Mouse (Mus musculus) embryonic facial prominence, embryonic 11.5 days (tissue): ENCODE results near the gene Mast2. TPM values are rescaled to one million over a fixed set of nuclear protein-coding genes. Genes with fewer than 3 reads are reported as not detected.

Experiments
- ATAC-seq: fragments of 200-750 bp; cut with Nextera tagmentation; replicated peaks from 2 replicates; pipeline ENCODE4 v1.8.0; 2017; ENCODE audit warnings: low read depth; ENCODE audit not compliant: insufficient number of reproducible peaks, low FRiP score, low TSS enrichment
- DNase-seq: peaks from one replicate; pipeline ENCODE4 v3.0.0-alpha.2; 2015; ENCODE audit warnings: low spot score
- H3K27ac ChIP-seq: fragments of 300-500 bp; sonication (generic); replicated peaks from 2 replicates; pipeline ENCODE4 v1.5.1; 2014; ENCODE audit warnings: mild to moderate bottlenecking, low read depth, low read length, control low read depth
- H3K27me3 ChIP-seq: fragments of 300-500 bp; sonication (generic); 2 replicates; pipeline ENCODE4 v1.6.1; 2014; ENCODE audit warnings: mild to moderate bottlenecking, low read length, moderate library complexity, mixed read lengths; ENCODE audit not compliant: control insufficient read depth, insufficient read depth
- H3K36me3 ChIP-seq: fragments of 300-500 bp; sonication (generic); replicated peaks from 2 replicates; pipeline ENCODE4 v1.6.1; 2014; ENCODE audit warnings: low read depth, mild to moderate bottlenecking, low read length, moderate library complexity, mixed read lengths; ENCODE audit not compliant: control insufficient read depth, insufficient read depth
- H3K4me1 ChIP-seq: fragments of 300-500 bp; sonication (generic); 2 replicates; pipeline ENCODE4 v1.6.1; 2014; ENCODE audit warnings: low read length, mixed read lengths; ENCODE audit not compliant: control insufficient read depth, insufficient read depth
- H3K4me2 ChIP-seq: fragments of 300-500 bp; sonication (generic); 2 replicates; pipeline ENCODE4 v1.6.1; 2014; ENCODE audit warnings: low read depth, mild to moderate bottlenecking, control low read depth, low read length, moderate library complexity
- H3K4me3 ChIP-seq: fragments of 300-500 bp; sonication (generic); 2 replicates; pipeline ENCODE4 v1.5.1; 2014; ENCODE audit warnings: low read depth, low read length, control low read depth
- H3K9ac ChIP-seq: fragments of 300-500 bp; sonication (generic); replicated peaks from 2 replicates; pipeline ENCODE4 v1.6.1; 2014; ENCODE audit warnings: mild to moderate bottlenecking, control low read depth, low read length
- H3K9me3 ChIP-seq: fragments of 300-500 bp; sonication (generic); replicated peaks from 2 replicates; pipeline ENCODE4 v1.6.1; 2016; ENCODE audit warnings: mild to moderate bottlenecking, low read length, inconsistent platforms, mixed read lengths; ENCODE audit not compliant: control insufficient read depth
- WGBS: fragments of 180-500 bp; shearing (Covaris S2); extraction: QIAGEN DNeasy Blood & Tissue Kit; methylation state at CpG from one replicate; pipeline ENCODE4 v1.1.7; 2014; 5-methylcytosine and 5-hydroxymethylcytosine counted together
- polyA plus RNA-seq: library from polyadenylated mRNA; unstranded; fragments of >200 nt; fragmentation: Nextera tagmentation; extraction: Ambion mirVana; gene quantifications from 2 replicates; pipeline ENCODE4 v1.2.1, GENCODE M21; 2014

The Mast2 gene
- polyA plus RNA-seq, 1 experiment from 2014 or later: 33.6 TPM

DNA sequence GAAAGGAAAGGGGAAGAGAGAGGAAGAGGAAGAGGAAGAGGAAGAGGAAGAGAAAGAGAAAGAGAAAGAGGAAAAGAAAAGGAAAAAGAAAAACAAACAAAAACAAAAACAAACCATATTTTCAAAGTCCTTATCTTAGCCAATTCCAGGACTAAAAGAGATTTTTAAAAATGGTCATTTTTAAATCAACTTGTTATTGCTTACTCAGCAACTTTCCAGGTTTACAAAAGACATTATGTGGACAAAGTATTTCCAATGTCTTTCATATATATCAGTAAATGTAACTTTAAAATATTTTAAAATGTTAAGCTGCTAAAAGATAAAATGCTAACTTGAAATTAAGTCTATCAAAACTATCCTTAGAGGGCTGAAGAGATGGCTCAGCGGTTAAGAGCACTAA, 24.6 kb downstream of the Mast2 start:
- no peaks in the 10 kb centered on the region for H3K36me3 ChIP-seq
- H3K4me1 ChIP-seq: no peaks in the 10 kb centered on the region
- no peak overlapping the region for H3K4me3 ChIP-seq
- no peak overlapping the region for H3K4me2 ChIP-seq
- no peak for ATAC-seq
- H3K27ac ChIP-seq: no peak overlapping the region
- H3K27me3 ChIP-seq: no peaks in the 10 kb centered on the region
- no peak for DNase-seq
- H3K9me3 ChIP-seq: no peaks in the 10 kb centered on the region
- WGBS: 96% methylated on average over 1 of the region's 1 CpGs
- H3K9ac ChIP-seq: no peak overlapping the region

GRCm38 (mm10) chr4:116438561-116438960, 25.4 kb downstream of the Mast2 start:
- Histone ChIP-seq H3K4me3 (no peak overlapping the region), H3K27me3 (no peaks in the 10 kb centered on the region), H3K27ac (no peak overlapping the region), H3K9me3 (no peaks in the 10 kb centered on the region), H3K4me1 (no peaks in the 10 kb centered on the region), H3K4me2 (no peak overlapping the region), H3K9ac (no peak overlapping the region), H3K36me3 (no peaks in the 10 kb centered on the region)
- ATAC-seq (no peak), DNase-seq (no peak)

- no peak for DNase-seq
- 92% methylated on average over 4 of the region's 4 CpGs for WGBS
Measured at GRCm38 (mm10) chr4:116435626-116436025, 28.4 kb downstream of the Mast2 start.

DNA sequence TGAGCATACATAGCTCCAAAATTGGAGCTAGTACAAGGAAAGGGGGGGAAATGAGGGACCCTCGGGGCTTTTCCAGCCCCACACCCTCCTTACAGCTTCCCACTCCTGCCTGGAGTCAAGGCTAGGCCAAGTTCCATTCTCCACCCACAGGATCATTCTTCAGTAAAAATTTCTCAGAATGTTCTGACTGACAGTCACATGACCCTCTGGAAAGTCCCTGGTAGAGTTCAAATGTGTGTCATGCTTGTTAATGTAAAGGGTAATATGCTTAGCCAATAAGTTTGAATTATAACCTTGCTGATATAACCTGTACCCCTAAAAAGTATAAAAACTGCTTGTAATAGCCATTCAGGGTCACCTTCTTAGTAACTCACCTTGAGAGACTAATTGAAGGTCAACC, 41.8 kb downstream of the Mast2 start:
- Histone ChIP-seq H3K4me3 (no peak overlapping the region), H3K9ac (no peak overlapping the region), H3K36me3 (no peaks in the 10 kb centered on the region), H3K27ac (no peak overlapping the region), H3K27me3 (no peaks in the 10 kb centered on the region), H3K4me2 (no peak overlapping the region), H3K4me1 (no peaks in the 10 kb centered on the region), H3K9me3 (no peaks in the 10 kb centered on the region)
- DNase-seq (no peak), ATAC-seq (no peak)
- 90% methylated on average over 1 of the region's 1 CpGs for WGBS

More at GRCm38 (mm10) chr4:116435626-116436025, 28.4 kb downstream of the Mast2 start:
- no peaks in the 10 kb centered on the region for H3K9me3 ChIP-seq
- no peaks in the 10 kb centered on the region for H3K27me3 ChIP-seq
- H3K9ac ChIP-seq: no peak overlapping the region
- ATAC-seq: no peak
- no peak overlapping the region for H3K27ac ChIP-seq
- no peak overlapping the region for H3K4me2 ChIP-seq
- H3K4me3 ChIP-seq: no peak overlapping the region
- H3K4me1 ChIP-seq: no peaks in the 10 kb centered on the region
- H3K36me3 ChIP-seq: no peaks in the 10 kb centered on the region

DNA sequence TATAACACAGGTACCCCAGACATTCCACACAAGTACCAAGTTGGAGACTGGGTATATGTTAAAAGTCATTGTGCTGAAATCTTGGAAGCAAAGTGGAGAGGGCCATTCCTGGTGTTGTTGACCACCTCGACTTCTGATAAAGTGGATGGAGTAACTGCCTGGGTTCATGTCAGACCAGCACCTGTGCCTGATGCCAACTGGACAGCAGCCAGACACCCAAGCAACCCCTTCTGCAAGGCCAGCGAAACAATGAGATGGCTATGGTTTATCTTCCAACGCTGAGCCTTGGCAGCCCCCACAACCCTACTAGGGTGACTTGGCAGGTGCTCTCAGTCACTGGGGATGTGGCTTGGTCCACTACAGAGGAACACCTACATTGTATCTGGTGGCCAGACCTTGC, 42.8 kb downstream of the Mast2 start:
- Histone ChIP-seq H3K27ac (no peak overlapping the region), H3K4me3 (no peak overlapping the region), H3K9me3 (no peaks in the 10 kb centered on the region), H3K36me3 (no peaks in the 10 kb centered on the region), H3K4me2 (no peak overlapping the region), H3K27me3 (no peaks in the 10 kb centered on the region), H3K9ac (no peak overlapping the region), H3K4me1 (no peaks in the 10 kb centered on the region)
- DNase-seq (no peak), ATAC-seq (no peak)
- WGBS: 94% methylated on average over 3 of the region's 3 CpGs

DNA sequence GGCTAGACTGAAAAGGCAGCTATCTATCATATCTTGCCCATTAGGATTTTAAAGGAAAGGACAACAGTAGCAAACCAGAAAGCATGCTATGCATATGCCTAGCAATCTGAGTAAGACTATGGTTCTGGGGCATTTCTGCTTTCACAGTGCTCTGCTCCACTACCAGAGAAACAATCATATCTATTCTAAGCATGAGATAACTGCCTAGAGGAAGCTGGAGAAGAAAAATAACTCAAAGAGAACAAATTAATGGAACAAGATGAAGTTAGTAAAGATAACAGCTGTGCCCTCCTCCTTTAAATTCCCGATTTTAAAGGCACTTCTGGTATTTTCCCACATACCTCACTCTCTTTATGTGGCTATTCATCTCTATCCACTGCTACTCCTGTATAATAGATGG, 51.0 kb downstream of the Mast2 start:
- H3K36me3 ChIP-seq: no peaks in the 10 kb centered on the region
- ATAC-seq (no peak), DNase-seq (no peak)
- H3K4me2 ChIP-seq: no peak overlapping the region
- H3K4me1 ChIP-seq: no peaks in the 10 kb centered on the region
- H3K27ac ChIP-seq: no peak overlapping the region
- H3K4me3 ChIP-seq: no peak overlapping the region
- H3K9ac ChIP-seq: no peak overlapping the region
- H3K9me3 ChIP-seq: no peaks in the 10 kb centered on the region
- WGBS: 63% methylated on average over 1 of the region's 1 CpGs
- H3K27me3 ChIP-seq: no peaks in the 10 kb centered on the region

DNA sequence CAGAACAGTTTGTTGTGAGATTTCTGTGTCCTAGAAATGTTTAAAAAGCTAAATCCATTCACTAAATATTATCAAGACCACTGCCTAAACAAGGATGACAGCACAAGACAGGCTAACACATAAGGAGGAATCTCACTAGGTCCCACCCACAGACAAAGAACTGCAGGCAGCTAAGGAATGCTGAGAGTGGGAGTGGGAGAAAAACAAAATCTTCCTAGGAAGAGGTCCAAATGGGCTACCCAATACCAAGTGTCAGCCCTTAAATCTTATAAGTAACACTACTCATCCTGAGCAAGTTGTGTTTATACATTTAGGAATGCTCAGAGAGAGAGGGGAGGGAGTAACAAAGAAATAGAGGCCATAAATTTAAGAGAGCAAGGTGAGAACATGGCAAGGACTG, 52.6 kb downstream of the Mast2 start:
- Histone ChIP-seq H3K4me1 (no peaks in the 10 kb centered on the region), H3K9me3 (no peaks in the 10 kb centered on the region), H3K4me2 (no peak overlapping the region), H3K9ac (no peak overlapping the region), H3K36me3 (no peaks in the 10 kb centered on the region), H3K4me3 (no peak overlapping the region), H3K27ac (no peak overlapping the region), H3K27me3 (no peaks in the 10 kb centered on the region)
- ATAC-seq (no peak), DNase-seq (no peak)

GRCm38 (mm10) chr4:116406668-116407067, 57.3 kb downstream of the Mast2 start:
- Histone ChIP-seq H3K4me3 (no peak overlapping the region), H3K9me3 (no peaks in the 10 kb centered on the region), H3K27me3 (no peaks in the 10 kb centered on the region), H3K4me2 (no peak overlapping the region), H3K9ac (no peak overlapping the region), H3K36me3 (no peaks in the 10 kb centered on the region), H3K4me1 (no peaks in the 10 kb centered on the region), H3K27ac (no peak overlapping the region)
- ATAC-seq: no peak
- DNase-seq: no peak
- WGBS: 87% methylated on average over 2 of the region's 2 CpGs
